Mouse (Mus musculus): ENCODE measurements around the gene Zfp128. TPM values are rescaled to one million over a fixed set of nuclear protein-coding genes. Genes with fewer than 3 reads are reported as not detected.
A peak's percentile ranks its signal among the peaks of the same experiment; 100 is the strongest.
"Not testable (repeated sequence)": the region's sequence is repeated elsewhere in the genome, so short reads cannot be mapped to it uniquely, and the experiment has no call there.

Zfp128 gene
- 7.7 and 10.7 TPM in 2 replicates for total RNA-seq (2014; rRNA removed)
- 1.9 and 2.1 TPM in 2 replicates for polyA plus RNA-seq (2015; fragmentation: Nextera tagmentation; extraction: Ambion mirVana)

- H3K9ac ChIP-seq (replicated peaks; ENCODE audit: low read length): peak within 1 kb of the TSS; percentile 66
- peaks cover 9% of the 10 kb centered on the region for H3K36me3 ChIP-seq (ENCODE audit: insufficient read depth, low read length)
- no peaks in the 10 kb centered on the region for H3K4me1 ChIP-seq (ENCODE audit: insufficient read depth, low read length)
- peak within 1 kb of the TSS; percentile 88 for H3K4me2 ChIP-seq (ENCODE audit: low read depth, low read length)
- H3K27ac ChIP-seq: peak within 1 kb of the TSS; percentile 59; the same call in 1 of the 2 replicates
- TF ChIP-seq CTCF (IDR thresholded peaks at IDR 0.05; ENCODE audit: low read depth): peak; percentile 35; the same call in 1 of the 2 replicates
- ATAC-seq (peak; percentile 99), DNase-seq (ENCODE audit: low spot score) (peak; percentile 98)
- no peaks in the 10 kb centered on the region for H3K27me3 ChIP-seq (ENCODE audit: insufficient read depth, low read length)
- H3K4me3 ChIP-seq (ENCODE audit: low read length): peak within 1 kb of the TSS; percentile 74
- WGBS: 1% methylated on average over 35 of the region's 35 CpGs
- no peaks in the 10 kb centered on the region for H3K9me3 ChIP-seq (ENCODE audit: low read length)
Measured at GRCm38 (mm10) chr7:12880911-12881660, at the start of gene Zfp128. Gene Zfp128, plus strand, starts transcription at chr7:12881177.

DNA sequence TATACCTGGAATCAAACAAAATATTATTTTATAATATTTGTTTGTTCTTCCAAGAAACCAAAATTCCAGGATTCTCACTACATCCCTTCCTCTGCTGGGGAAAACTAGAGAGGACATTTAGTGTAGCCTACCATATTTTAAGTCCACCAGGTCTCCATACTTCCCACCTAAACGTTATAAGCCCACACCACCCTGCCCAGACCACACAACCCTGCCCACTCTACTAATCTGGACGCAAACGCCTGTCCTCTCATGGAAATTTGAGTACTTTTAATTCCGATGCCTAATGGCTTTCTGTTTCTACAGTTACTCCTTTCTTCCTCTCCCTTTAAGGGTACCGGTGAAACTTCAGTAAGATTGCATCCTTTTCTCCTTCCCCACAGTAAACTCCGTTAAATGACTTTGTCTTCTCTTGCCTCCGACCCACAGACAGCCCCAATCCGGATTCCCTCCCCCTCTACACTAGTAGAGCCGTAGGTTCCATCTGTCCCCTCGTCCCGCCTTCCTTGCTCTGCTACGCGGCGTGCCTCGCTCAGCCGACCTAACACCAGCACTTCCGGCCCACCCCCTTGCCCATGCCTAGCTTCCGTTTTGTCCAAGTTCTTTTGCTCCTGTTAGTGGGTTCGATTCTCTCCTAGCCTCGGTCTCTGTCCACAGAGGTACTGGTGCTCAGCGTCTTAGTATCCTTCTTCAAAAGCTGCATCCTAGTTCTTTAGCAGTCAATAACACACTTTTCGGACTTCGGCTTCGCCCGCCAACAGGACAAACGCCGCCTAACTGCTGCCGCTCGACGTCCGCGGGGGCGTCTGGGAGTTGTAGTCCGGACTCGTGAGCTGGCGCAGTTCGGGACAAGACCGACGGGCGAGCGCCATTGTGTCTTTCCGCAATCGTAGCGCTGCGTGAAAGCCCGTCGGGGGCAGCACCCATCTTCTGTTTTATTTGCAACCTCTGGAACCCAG, 46.5 kb upstream of the Zfp128 start, which contains the start of gene Zfp110:
Gene Zfp110, plus strand, starts transcription at position 600 of the 959 bp plus-strand sequence.
- no peaks in the 10 kb centered on the region for H3K27me3 ChIP-seq (ENCODE audit: insufficient read depth, low read length)
- H3K9ac ChIP-seq (replicated peaks; ENCODE audit: low read length): peak within 1 kb of the TSS; percentile 67
- H3K36me3 ChIP-seq (ENCODE audit: insufficient read depth, low read length): peaks cover 14% of the 10 kb centered on the region; the same call in 1 of the 2 replicates
- DNase-seq (ENCODE audit: low spot score) (peak; percentile 90), ATAC-seq (peak; percentile 98)
- TF ChIP-seq CTCF (IDR thresholded peaks at IDR 0.05; ENCODE audit: low read depth): no peak; the same call in none of the 2 replicates
- H3K4me2 ChIP-seq (ENCODE audit: low read depth, low read length): peak within 1 kb of the TSS; percentile 68
- peaks cover 27% of the 10 kb centered on the region for H3K9me3 ChIP-seq (ENCODE audit: low read length)
- no peaks in the 10 kb centered on the region for H3K4me1 ChIP-seq (ENCODE audit: insufficient read depth, low read length)
- peak within 1 kb of the TSS; percentile 74 for H3K27ac ChIP-seq
- WGBS: 4% methylated on average over 47 of the region's 47 CpGs
- peak within 1 kb of the TSS; percentile 63 for H3K4me3 ChIP-seq (ENCODE audit: low read length)

DNA sequence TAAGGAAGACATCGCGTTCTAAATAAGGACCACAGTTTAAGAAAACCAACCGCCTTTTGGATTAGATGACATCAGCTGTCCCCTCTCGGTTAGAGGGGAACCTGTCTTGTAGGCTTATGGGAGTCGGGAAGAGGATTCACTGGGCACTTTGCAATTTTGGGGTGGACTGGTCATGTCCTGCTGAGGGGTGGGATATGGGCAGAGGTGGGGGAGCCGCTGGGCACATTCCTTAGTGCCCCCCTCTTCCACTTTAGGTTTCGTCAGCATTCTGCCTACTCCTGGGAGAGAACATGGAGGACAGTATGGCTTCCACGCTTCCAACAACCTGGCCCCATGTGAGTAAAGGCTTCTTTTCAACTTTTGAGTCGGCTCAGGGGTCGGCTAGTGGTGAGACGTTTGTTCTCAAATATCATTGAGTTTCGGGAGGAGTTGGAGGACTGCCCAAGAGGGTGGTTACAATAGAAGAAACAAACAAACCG, 45.7 kb upstream of the Zfp128 start:
- peak overlapping the region; percentile 63 for H3K4me3 ChIP-seq (ENCODE audit: low read length)
- H3K4me2 ChIP-seq (ENCODE audit: low read depth, low read length): peak overlapping the region; percentile 68
- no peaks in the 10 kb centered on the region for H3K27me3 ChIP-seq (ENCODE audit: insufficient read depth, low read length)
- no peak for TF ChIP-seq CTCF (IDR thresholded peaks at IDR 0.05; ENCODE audit: low read depth)
- 34% methylated on average over 13 of the region's 13 CpGs for WGBS
- ATAC-seq: peak; percentile 63
- DNase-seq (ENCODE audit: low spot score): peak; percentile 17
- H3K4me1 ChIP-seq (ENCODE audit: insufficient read depth, low read length): no peaks in the 10 kb centered on the region
- peak overlapping the region; percentile 74 for H3K27ac ChIP-seq
- H3K9me3 ChIP-seq (ENCODE audit: low read length): peaks cover 31% of the 10 kb centered on the region
- H3K9ac ChIP-seq (replicated peaks; ENCODE audit: low read length): peak overlapping the region; percentile 67
- H3K36me3 ChIP-seq (ENCODE audit: insufficient read depth, low read length): peaks cover 20% of the 10 kb centered on the region

DNA sequence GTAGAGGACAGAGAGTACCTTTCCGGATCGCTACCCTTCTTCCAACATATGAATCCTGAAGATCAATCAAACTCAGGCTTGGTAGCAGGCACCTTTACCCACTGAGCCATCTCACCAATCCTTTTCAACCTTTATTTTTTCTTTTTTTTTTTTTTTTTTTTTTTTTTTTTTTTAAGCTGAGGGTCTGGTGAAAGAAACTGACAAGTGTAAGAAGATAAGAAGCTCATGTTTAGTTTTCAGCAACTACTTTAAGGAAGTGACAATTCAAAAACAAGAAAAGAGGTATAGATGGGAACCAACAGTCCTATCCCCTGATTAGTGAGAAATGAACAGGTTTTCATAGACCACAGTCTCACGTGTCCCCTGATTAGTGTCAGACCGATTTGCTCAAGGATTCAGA, 45.2 kb upstream of the Zfp128 start:
- peaks cover 22% of the 10 kb centered on the region for H3K36me3 ChIP-seq (ENCODE audit: insufficient read depth, low read length)
- no peaks in the 10 kb centered on the region for H3K27me3 ChIP-seq (ENCODE audit: insufficient read depth, low read length)
- ATAC-seq (no peak), DNase-seq (ENCODE audit: low spot score) (no peak)
- H3K9me3 ChIP-seq (ENCODE audit: low read length): peaks cover 35% of the 10 kb centered on the region
- no peak overlapping the region for H3K9ac ChIP-seq (replicated peaks; ENCODE audit: low read length)
- TF ChIP-seq CTCF (IDR thresholded peaks at IDR 0.05; ENCODE audit: low read depth): no peak
- peak overlapping the region; percentile 63 for H3K4me3 ChIP-seq (ENCODE audit: low read length)
- peak overlapping the region; percentile 68 for H3K4me2 ChIP-seq (ENCODE audit: low read depth, low read length)
- H3K27ac ChIP-seq: no peak overlapping the region
- over 99% methylated on average over 4 of the region's 4 CpGs for WGBS
- no peaks in the 10 kb centered on the region for H3K4me1 ChIP-seq (ENCODE audit: insufficient read depth, low read length)

- Histone ChIP-seq H3K36me3 (ENCODE audit: insufficient read depth, low read length) (no peaks in the 10 kb centered on the region), H3K27ac (no peak overlapping the region), H3K27me3 (ENCODE audit: insufficient read depth, low read length) (no peaks in the 10 kb centered on the region), H3K4me3 (ENCODE audit: low read length) (no peak overlapping the region), H3K4me1 (ENCODE audit: insufficient read depth, low read length) (no peaks in the 10 kb centered on the region), H3K4me2 (ENCODE audit: low read depth, low read length) (no peak overlapping the region), H3K9ac (replicated peaks; ENCODE audit: low read length) (no peak overlapping the region), H3K9me3 (ENCODE audit: low read length) (peaks cover 2% of the 10 kb centered on the region)
- WGBS: 23% methylated on average over 3 of the region's 3 CpGs
- peak; percentile 42 for TF ChIP-seq CTCF (IDR thresholded peaks at IDR 0.05; ENCODE audit: low read depth)
- peak; percentile 27 for DNase-seq (ENCODE audit: low spot score)
- ATAC-seq: no peak
Measured at GRCm38 (mm10) chr7:12874301-12874700, 6.7 kb upstream of the Zfp128 start.

DNA sequence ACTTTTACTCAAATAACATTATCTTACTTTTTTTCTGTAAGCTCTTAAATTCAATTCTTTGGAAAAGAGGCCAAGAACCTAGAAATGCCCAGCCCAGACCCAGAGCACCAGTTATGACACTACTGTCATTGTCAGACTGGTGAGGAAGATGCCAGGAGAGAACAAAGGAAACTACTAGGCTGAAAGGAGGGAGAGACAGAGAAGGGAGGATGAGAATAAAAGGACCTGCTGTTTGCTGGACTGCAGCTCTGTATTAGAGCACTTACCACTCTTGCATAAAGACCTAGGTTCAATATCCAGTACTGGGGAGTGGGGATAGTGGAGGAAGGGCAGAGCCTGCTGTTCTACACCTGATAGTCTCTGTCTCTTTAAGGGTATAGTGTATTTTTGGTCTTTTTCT, 941 bp upstream of the Zfp128 start:
- ATAC-seq: no peak
- DNase-seq (ENCODE audit: low spot score): no peak
- Histone ChIP-seq H3K4me2 (ENCODE audit: low read depth, low read length) (peak overlapping the region; percentile 88), H3K27ac (no peak overlapping the region; the same call in 1 of the 2 replicates), H3K9ac (replicated peaks; ENCODE audit: low read length) (no peak overlapping the region; the same call in 1 of the 2 replicates), H3K4me1 (ENCODE audit: insufficient read depth, low read length) (no peaks in the 10 kb centered on the region), H3K9me3 (ENCODE audit: low read length) (no peaks in the 10 kb centered on the region), H3K27me3 (ENCODE audit: insufficient read depth, low read length) (no peaks in the 10 kb centered on the region), H3K4me3 (ENCODE audit: low read length) (peak overlapping the region; percentile 74; the same call in 1 of the 2 replicates), H3K36me3 (ENCODE audit: insufficient read depth, low read length) (no peaks in the 10 kb centered on the region)
- TF ChIP-seq CTCF (IDR thresholded peaks at IDR 0.05; ENCODE audit: low read depth): no peak

DNA sequence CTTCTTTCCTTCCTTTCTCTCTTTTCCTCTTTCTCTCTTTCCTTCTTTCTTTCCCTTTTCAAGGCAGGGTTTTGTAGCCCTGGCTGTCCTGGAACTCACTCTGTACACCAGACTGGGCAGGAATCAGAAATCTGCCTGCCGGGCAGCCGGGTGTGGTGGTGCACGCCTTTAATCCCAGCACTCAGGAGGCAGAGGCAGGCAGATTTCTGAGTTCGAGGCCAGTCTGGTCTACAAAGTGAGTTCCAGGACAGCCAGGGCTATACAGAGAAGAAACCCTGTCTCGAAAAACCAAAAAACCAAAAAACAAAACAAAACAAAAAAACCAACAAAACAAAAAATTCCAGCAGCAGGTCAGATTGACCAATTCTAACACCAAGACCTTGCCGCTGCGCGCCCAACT, 480 bp upstream of the Zfp128 start:
- ATAC-seq: peak; percentile 30; the same call in 1 of the 2 replicates
- H3K4me3 ChIP-seq (ENCODE audit: low read length): peak overlapping the region; percentile 74
- WGBS: 41% methylated on average over 8 of the region's 8 CpGs

More for the DNA sequence above, 480 bp upstream of the Zfp128 start:
- H3K9me3 ChIP-seq (ENCODE audit: low read length); H3K36me3 ChIP-seq (ENCODE audit: insufficient read depth, low read length); H3K4me1 ChIP-seq (ENCODE audit: insufficient read depth, low read length); DNase-seq (ENCODE audit: low spot score); H3K27me3 ChIP-seq (ENCODE audit: insufficient read depth, low read length): not testable (repeated sequence)
- Histone ChIP-seq H3K27ac (peak overlapping the region; percentile 59; the same call in 1 of the 2 replicates), H3K4me2 (ENCODE audit: low read depth, low read length) (peak overlapping the region; percentile 88), H3K9ac (replicated peaks; ENCODE audit: low read length) (peak overlapping the region; percentile 66; the same call in 1 of the 2 replicates)
